Mouse (Mus musculus): ENCODE data around the gene Tifa.

Gene Tifa

GRCm38 (mm10) chr3:127863571-127863970 lies 74.0 kb downstream of the Tifa start:
- DNase-seq (ENCODE audit: low spot score in 2 of 2) = no peak

- no peak for DNase-seq (ENCODE audit: low spot score in 2 of 2)
These were observed 74.6 kb downstream of the Tifa start for GRCm38 (mm10) chr3:127864242-127864641.

DNA sequence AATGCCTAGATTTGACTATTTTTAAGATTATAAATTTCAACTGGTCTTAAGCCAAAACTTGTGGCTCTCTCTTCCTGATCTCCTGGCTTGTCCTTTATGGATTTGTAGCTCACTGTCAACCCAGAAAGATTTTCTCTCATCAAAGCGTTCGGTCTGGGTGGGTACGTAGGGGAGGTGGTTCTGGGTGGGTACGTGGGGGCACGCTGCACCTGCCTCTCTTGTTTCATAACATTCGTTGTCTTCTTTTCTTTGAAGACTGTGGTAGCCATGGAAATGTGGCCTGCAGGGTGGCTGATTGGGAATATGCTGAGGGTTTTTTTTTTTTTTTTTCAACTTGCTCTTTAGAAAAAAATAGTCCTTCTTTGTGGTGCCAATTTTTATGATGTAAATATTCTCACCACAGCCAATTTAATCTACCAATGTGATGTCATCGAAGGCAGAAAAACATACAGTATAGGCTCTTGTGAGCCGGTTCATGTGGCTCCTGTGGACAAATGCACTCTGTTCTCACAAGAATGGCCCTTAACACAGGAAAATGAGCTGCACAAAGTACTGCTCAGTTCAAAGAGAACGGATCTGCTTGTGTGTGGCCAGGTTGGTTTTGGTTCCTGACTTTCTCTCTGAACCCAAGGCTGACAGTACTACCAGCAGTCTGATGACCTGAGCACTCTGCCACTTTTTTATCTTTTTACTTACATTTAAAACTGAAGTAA lies 78.6 kb downstream of the Tifa start:
- DNase-seq (ENCODE audit: low spot score in 2 of 2) = no peak

- no peak for DNase-seq (ENCODE audit: low spot score in 2 of 2)
These were observed 79.3 kb downstream of the Tifa start for GRCm38 (mm10) chr3:127868880-127869279.

DNA sequence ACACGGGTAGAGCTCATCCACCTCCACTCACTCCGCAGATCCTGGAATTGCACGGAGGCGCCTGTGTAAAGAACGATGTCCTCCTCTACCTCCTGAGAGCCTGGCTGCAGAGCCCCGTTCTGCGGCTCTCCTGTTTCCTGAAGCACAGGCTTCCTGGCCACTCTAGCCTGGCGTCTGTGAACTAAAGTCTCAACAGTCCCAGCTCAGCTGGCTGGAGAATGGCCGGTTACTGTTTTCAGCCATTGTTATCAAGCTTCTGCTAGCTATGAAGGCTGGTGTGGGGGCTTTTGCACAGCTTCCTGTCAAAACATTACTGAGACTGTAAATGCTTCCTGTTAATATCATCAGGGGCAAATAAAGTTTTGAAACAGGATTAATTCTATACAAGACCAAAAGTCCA lies 82.0 kb downstream of the Tifa start:
- no peak for DNase-seq (ENCODE audit: low spot score in 2 of 2)

- no peak for DNase-seq (ENCODE audit: low spot score in 2 of 2)
These were observed 84.8 kb downstream of the Tifa start for GRCm38 (mm10) chr3:127874254-127874883.

DNA sequence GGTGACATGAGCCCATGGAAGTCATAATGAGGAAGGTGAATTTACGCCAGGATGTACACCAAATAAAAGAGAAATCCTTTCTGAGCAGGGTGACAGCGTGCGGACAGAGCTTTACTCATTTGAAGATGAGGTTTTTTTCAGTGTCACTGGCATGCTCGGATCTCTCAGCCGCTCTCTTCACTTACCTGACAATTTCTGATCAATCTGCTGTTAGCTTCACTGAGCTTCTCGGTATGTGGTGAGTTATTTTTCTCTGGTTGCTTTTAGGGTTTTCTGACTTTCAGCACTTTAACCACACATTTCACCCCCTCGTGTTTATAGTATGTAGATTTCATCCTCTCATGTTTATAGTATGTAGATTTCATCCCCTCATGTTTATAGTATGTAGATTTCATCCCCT lies 85.5 kb downstream of the Tifa start:
- DNase-seq (ENCODE audit: low spot score in 2 of 2) = no peak

GRCm38 (mm10) chr3:127875509-127875908 lies 85.9 kb downstream of the Tifa start:
- no peak for DNase-seq (ENCODE audit: low spot score in 2 of 2)

GRCm38 (mm10) chr3:127879968-127880367 lies 90.4 kb downstream of the Tifa start:
- DNase-seq (ENCODE audit: low spot score in 2 of 2) = no peak

GRCm38 (mm10) chr3:127881684-127882083 lies 92.1 kb downstream of the Tifa start:
- no peak for DNase-seq (ENCODE audit: low spot score in 2 of 2)

All from urinary bladder, adult 18-20 months (tissue).